Mouse (Mus musculus): Measurements from ENCODE around the gene Chrne.
A peak's percentile ranks its signal among the peaks of the same experiment; 100 is the strongest.
"Not testable (repeated sequence)": the region's sequence is repeated elsewhere in the genome, so short reads cannot be mapped to it uniquely, and the experiment has no call there.

Gene Chrne

DNA sequence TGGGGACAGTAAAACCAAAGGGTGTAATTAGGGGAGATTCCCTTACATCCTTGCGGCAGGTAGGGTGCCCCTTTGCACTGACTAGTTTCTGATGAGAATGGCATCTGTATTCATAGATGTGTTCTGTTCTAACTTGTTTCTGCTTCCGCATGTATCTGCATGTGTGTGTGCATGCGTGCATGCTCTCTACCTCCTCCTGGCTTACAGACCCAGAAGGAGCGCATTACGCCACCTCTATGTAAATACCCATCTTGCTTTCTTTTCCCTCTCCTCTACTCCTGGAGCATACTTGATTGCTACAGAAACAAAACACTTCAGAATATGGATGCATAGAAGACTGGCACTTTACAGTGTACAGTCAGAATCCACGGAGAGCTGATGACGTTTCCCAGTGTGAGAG, 35.2 kb downstream of the Chrne start:
- no peak for DNase-seq (ENCODE audit: low read depth)

DNA sequence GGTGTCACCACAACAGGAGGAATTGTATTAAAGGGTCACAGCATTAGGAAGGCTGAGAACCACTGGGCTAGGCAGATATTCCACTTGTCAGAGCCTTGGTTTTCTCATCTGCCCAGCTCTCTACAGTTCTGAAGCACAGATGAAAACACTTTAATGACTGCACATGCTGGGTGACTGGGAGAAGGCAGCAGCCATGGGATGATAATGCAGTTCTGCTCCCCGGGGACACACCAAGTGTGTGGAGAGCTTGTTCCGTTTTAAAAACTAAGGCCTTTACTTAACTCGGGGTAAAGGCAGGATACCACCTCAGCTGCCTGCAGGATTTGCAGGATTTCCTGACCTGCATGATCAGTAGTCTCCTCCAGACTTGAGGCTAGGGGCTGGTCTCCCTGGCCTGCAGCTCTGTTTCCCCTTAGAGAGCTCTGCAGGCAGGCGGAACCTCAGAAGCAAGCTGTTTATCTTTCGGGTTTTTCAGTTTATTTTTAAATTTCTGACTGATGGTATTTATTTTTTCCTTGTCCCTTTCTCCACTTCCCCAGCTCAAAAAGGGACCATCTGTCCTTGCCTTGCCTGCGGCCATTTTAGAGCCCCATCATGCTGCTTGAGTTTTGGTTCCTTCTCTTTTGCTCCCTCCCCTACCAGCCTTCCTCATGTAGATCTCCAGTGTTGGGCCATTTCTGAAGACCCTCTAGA, 35.8 kb downstream of the Chrne start:
- no peak for DNase-seq (ENCODE audit: low read depth)

DNA sequence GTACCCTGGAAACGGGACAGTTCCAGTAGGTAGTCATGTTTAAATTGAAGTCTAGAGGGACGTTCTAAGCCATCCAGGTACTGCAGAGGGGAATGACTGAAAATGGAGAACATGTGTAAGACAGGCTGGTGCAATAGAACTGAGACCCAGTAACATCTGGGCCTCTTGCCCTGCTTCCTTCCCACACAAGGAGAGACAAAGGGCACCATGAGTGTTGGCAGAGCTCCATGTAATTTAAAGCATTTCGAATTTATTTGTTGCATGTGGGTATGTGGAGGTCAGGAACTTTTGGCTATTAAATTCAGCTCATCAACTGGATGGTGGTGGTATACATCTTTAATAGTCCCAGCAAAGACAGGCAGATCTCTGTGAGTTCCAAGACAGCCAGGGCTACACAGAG, 36.8 kb downstream of the Chrne start:
- DNase-seq (ENCODE audit: low read depth): no peak

DNA sequence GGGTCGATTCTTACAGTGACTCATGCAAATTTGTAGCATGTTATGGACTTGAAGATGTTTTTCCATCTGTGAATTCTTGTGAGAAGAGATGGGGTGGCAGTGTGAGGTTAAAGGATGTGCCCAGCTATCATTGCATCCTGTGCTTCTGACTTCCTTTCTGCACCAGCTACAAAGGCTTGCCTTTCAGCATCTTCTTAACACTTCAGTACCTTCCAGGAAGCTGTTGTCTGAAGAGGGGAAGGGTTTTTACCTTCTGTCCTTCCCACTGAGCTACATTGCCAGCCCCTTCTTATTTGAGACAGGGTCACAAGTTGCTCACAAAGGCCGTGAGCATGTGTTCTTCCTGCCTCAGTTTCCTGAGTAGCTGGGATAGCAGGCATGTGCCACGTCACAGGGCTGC, 38.1 kb downstream of the Chrne start:
- peak; percentile 81 for DNase-seq (ENCODE audit: low read depth)

DNA sequence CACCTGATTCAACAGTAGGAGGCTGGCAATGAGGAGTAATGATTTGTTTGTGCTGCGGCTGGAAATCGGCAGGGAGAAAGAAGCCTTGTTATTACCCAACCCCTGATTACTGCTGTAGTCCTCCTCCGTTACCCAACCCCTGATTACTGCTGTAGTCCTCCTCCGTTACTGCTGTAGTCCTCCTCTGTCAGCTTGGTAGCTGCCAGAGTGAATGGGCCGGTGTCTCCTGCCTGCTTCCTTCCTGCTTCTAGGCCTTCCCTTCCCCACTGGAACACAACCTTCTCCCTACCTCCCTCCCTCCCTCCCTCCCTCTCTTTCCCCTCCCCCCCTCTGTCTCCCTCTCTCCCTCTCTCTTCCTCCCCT, 38.7 kb downstream of the Chrne start:
- DNase-seq (ENCODE audit: low read depth): no peak

DNA sequence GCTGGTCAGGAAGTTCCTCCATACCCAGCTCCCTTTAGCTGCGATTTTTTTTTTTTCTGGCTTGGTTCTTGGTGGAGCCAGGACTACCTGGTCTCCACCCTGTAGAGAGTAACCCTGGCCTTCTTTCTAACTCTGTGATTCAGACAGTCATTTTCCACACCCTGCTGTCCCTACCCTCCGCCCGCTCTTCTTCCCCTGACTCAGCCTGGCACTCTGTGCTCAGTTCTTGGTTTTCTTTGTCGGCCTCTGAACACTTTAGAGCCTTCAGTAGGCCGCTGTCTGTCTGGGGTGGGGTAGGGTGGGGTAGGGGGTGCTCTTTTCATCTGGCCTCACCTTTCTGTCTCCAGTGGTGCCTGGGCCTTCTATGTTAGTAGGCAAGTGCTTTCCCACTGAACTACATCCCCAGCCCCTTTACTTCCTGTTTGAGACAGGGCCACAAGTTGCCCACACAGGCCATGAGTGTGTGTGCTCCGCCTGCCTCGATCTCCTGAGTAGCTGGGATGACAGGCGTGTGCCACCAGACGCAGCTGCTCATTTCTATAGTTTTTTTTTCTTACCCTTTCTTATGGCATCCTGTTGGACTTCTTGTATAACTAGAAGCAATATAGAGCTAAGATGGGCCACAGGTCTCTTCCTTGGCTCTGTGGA, 39.2 kb downstream of the Chrne start:
- peak; percentile 60 for DNase-seq (ENCODE audit: low read depth)

DNA sequence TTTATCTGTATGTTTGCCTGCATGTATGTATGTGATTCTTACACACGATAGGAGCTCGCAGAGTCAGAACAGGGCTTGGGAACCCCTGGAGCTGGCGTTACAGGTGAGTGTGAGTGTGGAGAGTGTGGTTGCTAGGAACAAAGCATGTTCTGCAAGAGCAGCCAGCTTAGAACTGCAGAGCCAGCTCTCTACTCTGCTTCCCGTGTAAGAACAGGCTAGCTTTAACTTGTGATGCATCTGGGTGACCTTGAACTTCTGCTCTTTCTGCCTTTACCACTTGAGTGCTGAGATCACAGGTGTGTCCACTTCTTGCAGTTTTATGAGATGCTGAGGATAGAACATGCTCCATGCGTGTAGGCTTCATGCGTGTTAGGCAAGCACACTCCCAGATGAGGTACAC, 40.1 kb downstream of the Chrne start:
- DNase-seq (ENCODE audit: low read depth): peak; percentile 40

DNA sequence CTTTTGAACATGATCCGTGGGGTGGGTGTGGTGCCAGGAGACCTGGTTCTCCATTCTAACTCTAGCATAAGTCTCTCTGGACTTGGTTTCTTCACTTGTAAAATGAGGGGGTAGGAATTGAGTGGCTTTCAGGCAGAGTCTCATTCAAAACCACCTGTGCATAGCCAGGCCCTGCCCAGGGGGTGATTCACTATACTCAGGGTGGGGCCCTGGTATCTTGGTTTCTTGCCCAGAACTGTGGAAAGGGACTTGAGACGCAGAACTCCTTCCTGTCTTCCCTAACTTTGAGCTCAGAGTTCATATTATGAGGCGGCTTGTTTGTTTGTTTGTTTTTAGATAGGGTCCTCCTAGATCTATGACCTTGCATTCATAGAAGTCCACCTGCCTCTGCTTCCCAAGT, 41.8 kb downstream of the Chrne start:
- no peak for DNase-seq (ENCODE audit: low read depth)

DNA sequence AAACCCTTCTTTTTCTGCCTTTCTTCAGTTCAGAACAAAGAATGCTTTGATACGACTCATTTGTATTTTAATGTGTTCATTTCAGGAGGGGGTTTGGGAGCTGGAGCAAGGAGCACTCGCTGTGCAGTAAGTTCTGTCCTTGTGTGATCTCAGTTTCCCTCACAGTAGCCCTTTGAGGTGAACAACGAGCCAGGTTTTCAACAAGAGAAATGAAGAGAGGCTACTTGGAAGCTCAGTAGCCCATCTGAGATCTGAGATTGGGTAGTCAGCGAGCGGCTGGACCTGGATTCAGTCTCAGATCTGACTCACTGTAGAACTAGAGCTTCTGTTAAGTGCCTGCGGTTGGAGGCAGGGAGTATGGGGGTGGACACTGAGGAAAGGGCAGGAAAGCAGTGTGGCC, 45.1 kb downstream of the Chrne start:
- no peak for DNase-seq (ENCODE audit: low read depth)

DNA sequence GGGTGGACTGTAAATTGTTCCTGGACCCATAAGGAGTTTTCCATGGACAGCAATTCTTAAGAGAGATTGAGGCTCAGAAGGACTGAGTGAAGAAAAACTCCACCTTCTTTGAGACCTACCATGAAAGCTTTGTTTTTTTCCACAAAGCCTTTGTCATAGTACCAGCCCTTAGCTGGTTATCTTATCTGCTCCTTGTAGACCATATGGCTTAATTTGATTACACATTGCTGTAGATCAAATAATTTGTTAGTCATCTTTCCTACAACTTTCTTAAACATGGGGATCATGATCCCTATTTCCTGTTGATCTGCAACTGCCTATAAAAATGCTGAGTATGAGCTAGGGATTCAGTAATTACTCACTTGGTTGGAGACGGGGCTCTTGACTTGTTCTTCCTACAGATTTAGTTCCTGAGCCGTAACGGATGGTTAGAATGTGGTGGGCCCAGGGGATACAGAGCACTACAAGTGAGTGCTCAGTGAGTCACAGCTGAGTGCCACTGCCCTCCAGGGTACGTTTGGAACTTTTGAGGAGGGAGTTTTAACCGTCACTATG, 46.6 kb downstream of the Chrne start:
- DNase-seq (ENCODE audit: low read depth): no peak

DNA sequence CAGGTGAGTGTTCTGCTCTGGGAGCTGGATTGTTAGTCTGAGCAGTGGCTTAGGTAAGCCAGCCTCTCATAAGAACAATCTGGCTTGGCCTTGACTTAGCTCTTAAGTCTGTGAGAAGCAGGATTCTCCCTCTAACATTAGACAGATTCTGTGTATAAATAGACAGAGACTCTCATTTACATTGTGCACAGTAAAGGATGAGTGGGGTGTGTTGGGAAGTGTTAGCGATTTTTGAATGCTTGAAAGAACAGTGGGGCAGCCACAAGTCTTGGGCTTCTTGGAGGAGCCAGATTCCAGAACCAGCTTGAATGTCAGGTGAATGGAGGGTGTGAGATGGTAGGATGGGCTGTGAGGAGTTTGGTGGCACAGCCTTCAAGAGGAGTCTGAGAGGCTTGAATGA, 47.4 kb downstream of the Chrne start:
- DNase-seq (ENCODE audit: low read depth): no peak

DNA sequence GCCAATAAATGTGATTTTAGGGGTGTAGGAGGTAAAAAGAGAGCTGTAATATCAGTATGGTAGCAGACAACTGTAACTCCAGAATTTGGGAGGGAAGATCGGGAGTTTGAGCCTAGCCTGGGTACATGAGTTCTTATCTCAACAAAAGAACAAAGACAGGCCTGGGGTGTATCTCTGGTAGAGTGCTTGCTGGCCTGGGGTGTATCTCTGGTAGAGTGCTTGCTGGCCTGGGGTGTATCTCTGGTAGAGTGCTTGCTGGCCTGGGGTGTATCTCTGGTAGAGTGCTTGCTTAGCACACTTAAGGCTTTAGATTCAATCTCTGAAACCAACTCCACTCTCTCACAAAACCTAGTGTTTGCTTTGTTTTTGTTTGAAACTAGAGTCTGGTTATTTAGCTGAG, 48.4 kb downstream of the Chrne start:
- not testable (repeated sequence) for DNase-seq (ENCODE audit: low read depth)

DNA sequence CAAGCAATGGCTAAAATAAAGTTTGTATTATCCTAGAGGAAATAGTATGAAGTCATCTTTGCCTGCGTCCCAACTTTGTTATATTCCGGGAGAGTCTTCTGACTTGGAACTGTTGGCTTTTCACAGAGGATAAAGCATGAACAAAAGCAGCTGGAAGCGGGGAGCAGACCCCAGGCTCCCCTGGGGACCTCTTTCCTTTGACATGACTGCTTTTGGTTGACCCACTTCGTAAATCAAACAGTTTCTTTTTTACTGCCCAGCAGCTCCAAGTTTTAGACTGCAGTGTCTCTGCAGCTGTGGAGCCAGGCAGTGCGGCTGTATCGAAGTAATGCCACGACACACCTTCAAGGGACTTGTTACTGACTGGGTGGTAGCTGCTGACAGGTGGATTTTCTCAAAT, 52.4 kb downstream of the Chrne start:
- DNase-seq (ENCODE audit: low read depth): no peak
